Mouse (Mus musculus) intestine, embryonic 14.5 days (tissue): Measurements from ENCODE around the gene Ell. TPM values are rescaled to one million over a fixed set of nuclear protein-coding genes. Genes with fewer than 3 reads are reported as not detected.
A peak's percentile ranks its signal among the peaks of the same experiment; 100 is the strongest.

Source experiments
- ATAC-seq: fragments of 200-750 bp; cut with Nextera tagmentation; replicated peaks from 2 replicates; pipeline ENCODE4 v1.8.0; 2017; ENCODE audit warnings: low read depth, moderate number of reproducible peaks, moderate TSS enrichment, moderate library complexity; ENCODE audit not compliant: low FRiP score, low TSS enrichment
- DNase-seq: peaks from one replicate; pipeline ENCODE4 v3.0.0-alpha.2; 2018; ENCODE audit warnings: low spot score
- H3K27ac ChIP-seq: fragments of 300-500 bp; sonication (generic); 2 replicates; pipeline ENCODE4 v1.5.1; 2014; ENCODE audit warnings: low read depth, mild to moderate bottlenecking, control low read depth
- H3K27me3 ChIP-seq: fragments of 300-500 bp; sonication (generic); replicated peaks from 2 replicates; pipeline ENCODE4 v1.6.1; 2014; ENCODE audit warnings: low read length, control low read depth; ENCODE audit not compliant: control insufficient read depth, insufficient read depth
- H3K36me3 ChIP-seq: fragments of 300-500 bp; sonication (generic); 2 replicates; pipeline ENCODE4 v1.6.1; 2014; ENCODE audit warnings: low read length, control low read depth; ENCODE audit not compliant: control insufficient read depth, insufficient read depth
- H3K4me1 ChIP-seq: fragments of 300-500 bp; sonication (generic); replicated peaks from 2 replicates; pipeline ENCODE4 v1.6.1; 2014; ENCODE audit warnings: low read length, control low read depth, mixed read lengths; ENCODE audit not compliant: control insufficient read depth, insufficient read depth
- H3K4me2 ChIP-seq: fragments of 300-500 bp; sonication (generic); 2 replicates; pipeline ENCODE4 v1.6.1; 2014; ENCODE audit warnings: low read length
- H3K4me3 ChIP-seq: fragments of 300-500 bp; sonication (generic); 2 replicates; pipeline ENCODE4 v1.5.1; 2014; ENCODE audit warnings: low read depth, low read length, control low read depth, mixed read lengths
- H3K9ac ChIP-seq: fragments of 300-500 bp; sonication (generic); 2 replicates; pipeline ENCODE4 v1.6.1; 2014; ENCODE audit warnings: mild to moderate bottlenecking, low read length
- H3K9me3 ChIP-seq: fragments of 300-500 bp; sonication (generic); 2 replicates; pipeline ENCODE4 v1.6.1; 2016; ENCODE audit warnings: low read length, control low read depth; ENCODE audit not compliant: control insufficient read depth
- WGBS: fragments of 180-500 bp; shearing (Covaris S2); extraction: QIAGEN DNeasy Blood & Tissue Kit; methylation state at CpG from one replicate; pipeline ENCODE4 v1.1.7; 2014; 5-methylcytosine and 5-hydroxymethylcytosine counted together
- polyA plus RNA-seq: library from polyadenylated mRNA; unstranded; fragments of >200 nt; fragmentation: Nextera tagmentation; extraction: Ambion mirVana; gene quantifications from 2 replicates; pipeline ENCODE4 v1.2.1, GENCODE M21; 2014

Ell gene
- polyA plus RNA-seq, 1 experiment from 2014 or later: 16.6 TPM

DNA sequence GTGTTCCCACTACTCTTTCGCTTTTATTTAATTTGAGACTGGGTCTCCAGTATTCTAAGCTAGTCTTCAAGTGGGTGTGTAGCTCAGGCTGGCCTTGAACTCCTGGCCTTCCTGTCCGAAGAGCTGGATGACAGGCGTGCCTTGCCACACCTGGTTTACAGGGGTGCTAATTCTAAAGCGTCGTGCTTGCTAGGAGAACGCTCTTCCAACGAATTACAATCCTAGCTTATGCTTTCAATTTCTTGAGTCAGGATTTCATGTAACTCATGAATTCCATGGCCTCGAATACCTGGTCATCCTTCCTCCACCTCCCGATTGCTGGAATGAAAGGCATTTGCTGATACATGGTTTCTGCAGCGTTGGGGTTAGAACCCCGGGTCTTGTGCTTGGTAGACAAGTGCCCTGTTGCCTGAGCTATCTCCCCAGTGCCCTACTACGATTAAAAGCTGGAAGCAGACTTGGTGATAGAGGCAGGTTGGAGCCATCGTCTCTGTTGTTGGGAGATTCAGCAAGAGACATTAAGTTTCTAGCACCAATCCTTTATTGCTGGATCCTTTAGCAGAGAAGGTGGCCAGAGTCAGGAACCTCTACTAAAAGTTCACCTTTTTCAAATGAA lies 11.0 kb upstream of the Ell start:
- H3K4me1 ChIP-seq: peaks cover 13% of the 10 kb centered on the region
- H3K36me3 ChIP-seq: peaks cover 36% of the 10 kb centered on the region
- peak; percentile 57 for DNase-seq
- ATAC-seq: no peak
- H3K9ac ChIP-seq: peak overlapping the region; percentile 92
- H3K27me3 ChIP-seq: no peaks in the 10 kb centered on the region
- peak overlapping the region; percentile 90 for H3K27ac ChIP-seq
- WGBS: 22% methylated on average over 13 of the region's 13 CpGs
- H3K9me3 ChIP-seq: no peaks in the 10 kb centered on the region
- peak overlapping the region; percentile 70 for H3K4me2 ChIP-seq
- H3K4me3 ChIP-seq: peak overlapping the region; percentile 56

DNA sequence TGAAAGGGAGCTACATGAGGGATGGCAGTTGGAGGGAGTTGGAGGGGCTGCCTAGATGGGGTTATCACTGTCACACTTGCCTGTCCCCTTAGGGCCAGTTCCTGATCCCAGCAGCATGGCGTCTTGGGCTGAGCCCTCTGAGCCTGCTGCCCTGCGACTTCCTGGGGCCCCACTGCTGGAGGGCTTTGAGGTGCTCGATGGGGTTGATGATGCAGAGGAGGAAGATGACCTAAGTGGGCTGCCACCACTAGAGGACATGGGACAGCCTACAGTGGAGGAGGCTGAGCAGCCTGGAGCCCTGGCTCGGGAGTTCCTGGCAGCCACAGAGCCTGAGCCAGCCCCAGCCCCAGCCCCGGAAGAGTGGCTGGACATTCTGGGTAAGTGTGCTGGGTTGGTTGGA lies 10.0 kb upstream of the Ell start:
- no peak for DNase-seq
- Histone ChIP-seq H3K27ac (no peak overlapping the region), H3K9ac (no peak overlapping the region), H3K4me1 (peaks cover 13% of the 10 kb centered on the region), H3K9me3 (no peaks in the 10 kb centered on the region), H3K4me2 (no peak overlapping the region), H3K27me3 (no peaks in the 10 kb centered on the region), H3K36me3 (peaks cover 46% of the 10 kb centered on the region), H3K4me3 (no peak overlapping the region)
- no peak for ATAC-seq
- WGBS: 73% methylated on average over 5 of the region's 5 CpGs

DNA sequence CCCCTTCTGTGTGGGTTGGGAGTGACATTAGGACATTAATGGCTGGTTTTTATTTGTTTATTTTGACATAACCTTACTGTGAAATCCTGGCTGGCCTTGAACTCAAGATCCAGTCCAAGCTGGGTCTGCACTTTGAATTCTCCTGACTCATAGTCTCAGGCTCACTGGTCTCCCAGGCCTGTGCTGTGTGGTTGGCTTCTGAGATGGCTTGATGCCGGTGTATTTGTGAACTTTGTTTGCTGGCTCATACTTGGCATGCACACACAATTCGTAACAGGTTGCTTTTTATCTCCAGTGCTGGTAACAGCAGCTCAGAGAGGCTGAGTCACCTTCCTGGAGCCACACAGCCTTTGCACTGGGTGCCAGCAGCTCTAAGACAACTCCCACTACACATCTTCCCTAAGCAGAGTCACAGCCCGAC lies 9.5 kb upstream of the Ell start:
- Histone ChIP-seq H3K27ac (no peak overlapping the region), H3K4me3 (no peak overlapping the region), H3K36me3 (peaks cover 50% of the 10 kb centered on the region), H3K9ac (no peak overlapping the region), H3K27me3 (no peaks in the 10 kb centered on the region), H3K4me1 (peaks cover 13% of the 10 kb centered on the region), H3K4me2 (no peak overlapping the region), H3K9me3 (no peaks in the 10 kb centered on the region)
- DNase-seq (no peak), ATAC-seq (no peak)
- WGBS: 95% methylated on average over 3 of the region's 3 CpGs

DNA sequence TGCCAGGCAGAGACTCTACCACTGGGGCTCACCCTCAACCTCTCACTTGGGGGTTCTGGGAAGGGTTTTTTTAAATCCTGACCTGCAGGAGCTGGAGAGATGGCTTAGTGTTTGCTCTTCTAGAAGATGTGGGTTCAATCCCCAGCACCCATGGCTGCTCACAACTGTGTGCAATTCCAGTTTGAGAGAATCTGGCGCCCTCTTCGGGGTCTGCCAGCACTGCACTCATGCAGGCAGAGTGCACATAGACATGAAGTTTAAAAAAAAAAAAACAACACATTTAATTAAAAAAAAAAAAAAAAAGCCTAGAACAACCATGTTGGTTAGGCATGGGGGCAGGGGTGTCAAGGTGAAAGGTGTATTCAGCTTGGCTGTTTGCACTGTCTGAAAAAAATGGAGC lies 8.9 kb upstream of the Ell start:
- H3K9ac ChIP-seq: no peak overlapping the region
- H3K36me3 ChIP-seq: peaks cover 56% of the 10 kb centered on the region
- no peak overlapping the region for H3K27ac ChIP-seq
- no peak for ATAC-seq
- WGBS: 93% methylated on average over 2 of the region's 2 CpGs
- H3K4me1 ChIP-seq: peaks cover 13% of the 10 kb centered on the region
- no peak overlapping the region for H3K4me2 ChIP-seq
- H3K4me3 ChIP-seq: no peak overlapping the region
- no peaks in the 10 kb centered on the region for H3K9me3 ChIP-seq
- H3K27me3 ChIP-seq: no peaks in the 10 kb centered on the region
- no peak for DNase-seq

DNA sequence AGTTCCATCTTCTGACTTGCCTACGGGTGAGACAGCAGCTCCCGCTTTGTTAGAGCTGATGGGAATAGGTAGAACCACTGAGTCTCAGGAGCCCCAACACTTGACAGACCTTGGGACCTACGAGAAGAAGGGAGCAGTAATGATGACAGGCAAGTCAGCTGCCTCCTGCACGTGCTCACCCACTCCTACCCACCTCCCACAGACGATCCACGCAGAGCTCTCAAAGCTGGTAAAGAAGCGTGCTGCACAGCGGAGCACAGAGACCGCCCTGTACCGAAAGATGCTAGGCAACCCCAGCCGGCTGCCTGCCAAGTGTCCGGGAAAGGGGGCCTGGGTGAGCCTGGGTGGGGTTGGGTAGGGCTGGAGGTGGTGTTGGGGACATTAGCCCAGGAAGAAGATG lies 5.0 kb upstream of the Ell start:
- Histone ChIP-seq H3K9me3 (no peaks in the 10 kb centered on the region), H3K9ac (no peak overlapping the region), H3K36me3 (peaks cover 74% of the 10 kb centered on the region), H3K4me2 (no peak overlapping the region), H3K4me3 (no peak overlapping the region), H3K27me3 (no peaks in the 10 kb centered on the region), H3K4me1 (0 out of 2 replicates have a peak, but pooled peaks cover 1% of the 10 kb centered on the region), H3K27ac (no peak overlapping the region)
- ATAC-seq: no peak
- WGBS: 96% methylated on average over 12 of the region's 12 CpGs
- no peak for DNase-seq

DNA sequence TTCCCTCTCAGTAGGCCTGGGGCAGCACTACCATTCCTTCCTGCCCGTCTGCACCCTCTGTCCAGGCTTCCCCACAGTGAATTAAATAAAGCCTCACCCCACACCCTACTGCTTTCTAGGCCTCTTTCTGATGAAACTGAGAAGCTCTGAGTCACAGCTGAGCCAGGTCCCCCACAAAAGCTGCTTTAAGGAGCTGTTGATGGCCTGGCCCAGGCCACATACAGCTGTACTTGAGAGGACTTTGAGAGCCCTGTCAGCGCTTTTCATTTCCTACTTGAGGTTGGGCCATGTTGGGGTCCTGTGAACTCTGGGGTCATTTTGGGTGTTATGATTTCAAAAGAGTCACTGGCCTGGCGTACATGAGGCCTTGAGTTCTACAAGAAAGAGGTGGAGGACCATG lies 4.0 kb upstream of the Ell start:
- peaks cover 68% of the 10 kb centered on the region for H3K36me3 ChIP-seq
- WGBS: 99% methylated on average over 3 of the region's 3 CpGs
- ATAC-seq: no peak

DNA sequence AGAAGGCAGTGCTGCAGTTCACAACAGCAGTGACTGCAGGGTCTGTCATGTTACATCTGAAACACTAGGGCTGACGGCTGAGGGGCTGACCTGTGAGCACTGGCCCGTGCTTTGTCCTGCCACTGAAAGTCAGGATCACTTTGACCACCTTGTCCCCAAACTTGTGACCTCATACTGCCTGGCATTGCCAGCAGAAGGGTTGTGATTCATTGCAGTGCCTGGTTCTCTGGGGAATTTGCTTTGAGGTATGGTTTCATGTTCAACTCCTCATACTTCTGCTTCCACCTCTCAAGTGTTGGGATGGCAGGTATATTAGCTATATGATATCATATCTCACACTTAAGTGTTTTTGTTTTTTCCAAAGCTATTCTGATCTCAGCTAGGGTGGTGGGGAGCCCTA lies 3.6 kb upstream of the Ell start:
- ATAC-seq (no peak), DNase-seq (no peak)
- H3K4me1 ChIP-seq: peaks cover 7% of the 10 kb centered on the region
- H3K36me3 ChIP-seq: peaks cover 64% of the 10 kb centered on the region
- H3K9ac ChIP-seq: no peak overlapping the region
- WGBS: 89% methylated on average over 2 of the region's 2 CpGs
- no peak overlapping the region for H3K4me3 ChIP-seq
- no peaks in the 10 kb centered on the region for H3K9me3 ChIP-seq
- H3K27ac ChIP-seq: no peak overlapping the region
- no peaks in the 10 kb centered on the region for H3K27me3 ChIP-seq
- no peak overlapping the region for H3K4me2 ChIP-seq

More for the DNA sequence above, 4.0 kb upstream of the Ell start:
- no peak overlapping the region for H3K4me2 ChIP-seq
- no peak for DNase-seq
- no peak overlapping the region for H3K4me3 ChIP-seq
- H3K9me3 ChIP-seq: no peaks in the 10 kb centered on the region
- H3K4me1 ChIP-seq: peaks cover 3% of the 10 kb centered on the region
- H3K27me3 ChIP-seq: no peaks in the 10 kb centered on the region
- no peak overlapping the region for H3K9ac ChIP-seq
- H3K27ac ChIP-seq: no peak overlapping the region

DNA sequence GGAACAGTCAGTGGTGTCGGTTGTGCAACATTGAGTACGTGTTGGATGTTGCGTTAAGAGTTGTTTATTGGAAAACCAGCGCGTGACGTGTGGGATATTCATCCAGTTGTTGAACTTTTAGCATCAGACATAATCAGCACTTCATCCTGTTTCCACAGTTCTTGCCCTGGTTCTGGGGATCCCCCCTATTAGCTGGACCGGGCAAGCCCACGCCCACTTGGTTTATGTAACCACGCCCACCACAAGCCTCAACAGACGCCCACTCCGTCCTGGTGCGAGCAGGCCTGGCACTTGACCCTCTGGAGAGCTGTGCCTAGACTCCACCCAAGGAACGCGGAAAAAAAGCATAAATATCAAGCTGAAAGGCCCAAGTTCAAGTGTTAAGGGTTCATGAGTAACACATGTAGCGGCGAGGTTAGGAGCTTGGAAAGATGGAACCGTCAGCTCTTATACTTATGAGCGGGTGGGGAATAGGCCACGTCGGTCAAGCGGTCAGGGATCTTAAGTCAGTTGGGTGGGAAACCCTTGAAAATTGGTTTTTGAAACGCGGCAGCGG lies 1.2 kb upstream of the Ell start:
- peak overlapping the region; percentile 96 for H3K4me2 ChIP-seq
- 13% methylated on average over 24 of the region's 24 CpGs for WGBS
- H3K27ac ChIP-seq: peak overlapping the region; percentile 94
- H3K36me3 ChIP-seq: peaks cover 40% of the 10 kb centered on the region
- DNase-seq (peak; percentile 73), ATAC-seq (peak; percentile 7; the same call in 1 of the 2 replicates)
- no peaks in the 10 kb centered on the region for H3K27me3 ChIP-seq
- peaks cover 19% of the 10 kb centered on the region for H3K4me1 ChIP-seq
- peak overlapping the region; percentile 79 for H3K4me3 ChIP-seq
- H3K9ac ChIP-seq: peak overlapping the region; percentile 54
- no peaks in the 10 kb centered on the region for H3K9me3 ChIP-seq

DNA sequence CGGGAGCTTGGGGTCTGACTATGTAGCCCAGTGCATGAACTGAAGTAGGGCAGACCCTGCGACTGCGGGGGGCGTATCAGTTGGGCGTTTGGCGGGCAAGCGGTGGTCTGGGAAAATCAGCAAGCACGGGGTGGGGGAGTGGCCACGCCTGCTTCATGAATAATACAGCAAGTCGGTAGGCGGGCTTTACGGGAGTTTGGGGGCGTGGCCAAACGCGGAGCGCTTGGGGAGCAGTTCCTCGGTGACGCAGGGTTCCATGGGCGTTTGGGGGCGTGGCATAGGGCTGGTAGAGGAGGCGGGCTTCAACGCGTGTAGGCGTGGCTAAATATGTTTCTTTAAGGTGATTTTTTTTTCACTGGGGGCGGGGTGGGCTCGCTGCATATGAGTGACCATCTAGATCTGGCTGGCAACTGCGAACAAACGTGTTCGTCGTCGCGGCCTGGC lies 602 bp upstream of the Ell start:
- Histone ChIP-seq H3K27ac (peak overlapping the region; percentile 94), H3K4me1 (peaks cover 20% of the 10 kb centered on the region), H3K4me3 (peak overlapping the region; percentile 79), H3K9ac (peak overlapping the region; percentile 84), H3K4me2 (peak overlapping the region; percentile 96), H3K27me3 (no peaks in the 10 kb centered on the region), H3K36me3 (peaks cover 35% of the 10 kb centered on the region), H3K9me3 (no peaks in the 10 kb centered on the region)
- peak; percentile 100 for DNase-seq
- peak; percentile 74 for ATAC-seq
- under 1% methylated on average over 32 of the region's 32 CpGs for WGBS
